Mouse (Mus musculus) midbrain, embryonic 15.5 days (tissue): ENCODE measurements around the gene Anapc13. TPM values are rescaled to one million over a fixed set of nuclear protein-coding genes. Genes with fewer than 3 reads are reported as not detected.

Experiments
- ATAC-seq: fragments of 200-750 bp; cut with Nextera tagmentation; replicated peaks from 2 replicates; pipeline ENCODE4 v1.8.0; 2017; ENCODE audit warnings: moderate TSS enrichment
- H3K27ac ChIP-seq: fragments of 300-500 bp; sonication (generic); 2 replicates; pipeline ENCODE4 v1.5.1; 2015; ENCODE audit warnings: mild to moderate bottlenecking, inconsistent platforms
- H3K27me3 ChIP-seq: fragments of 300-500 bp; sonication (generic); replicated peaks from 2 replicates; pipeline ENCODE4 v1.6.1; 2015; ENCODE audit warnings: inconsistent platforms
- H3K36me3 ChIP-seq: fragments of 300-500 bp; sonication (generic); replicated peaks from 2 replicates; pipeline ENCODE4 v1.6.1; 2015; ENCODE audit warnings: inconsistent platforms
- H3K4me1 ChIP-seq: fragments of 300-500 bp; sonication (generic); 2 replicates; pipeline ENCODE4 v1.6.1; 2015; ENCODE audit warnings: inconsistent platforms
- H3K4me2 ChIP-seq: fragments of 300-500 bp; sonication (generic); 2 replicates; pipeline ENCODE4 v1.6.1; 2015; ENCODE audit warnings: inconsistent platforms, mild to moderate bottlenecking, moderate library complexity
- H3K4me3 ChIP-seq: fragments of 300-500 bp; sonication (generic); 2 replicates; pipeline ENCODE4 v1.5.1; 2015; ENCODE audit warnings: mild to moderate bottlenecking, inconsistent platforms
- H3K9ac ChIP-seq: fragments of 300-500 bp; sonication (generic); 2 replicates; pipeline ENCODE4 v1.6.1; 2015; ENCODE audit warnings: mild to moderate bottlenecking, inconsistent platforms
- H3K9me3 ChIP-seq: fragments of 300-500 bp; sonication (generic); 2 replicates; pipeline ENCODE4 v1.6.1; 2016; ENCODE audit warnings: inconsistent platforms
- WGBS: fragments of 180-500 bp; shearing (Covaris S2); methylation state at CpG from one replicate; pipeline ENCODE4 v1.1.7; 2015; ENCODE audit warnings: mixed read lengths; 5-methylcytosine and 5-hydroxymethylcytosine counted together
- polyA plus RNA-seq: library from polyadenylated mRNA; unstranded; fragments of >200 nt; fragmentation: Nextera tagmentation; extraction: Ambion mirVana; gene quantifications from 2 replicates; pipeline ENCODE4 v1.2.1, GENCODE M21; 2015

Gene Anapc13
- polyA plus RNA-seq: 135 and 137 TPM in 2 replicates

- ATAC-seq: peak; percentile 96
- Histone ChIP-seq H3K9me3 (no peaks in the 10 kb centered on the region), H3K4me2 (peak within 1 kb of the TSS; percentile 78), H3K27ac (peak within 1 kb of the TSS; percentile 98), H3K9ac (peak within 1 kb of the TSS; percentile 99), H3K27me3 (no peaks in the 10 kb centered on the region), H3K4me1 (peaks cover 24% of the 10 kb centered on the region), H3K4me3 (peak within 1 kb of the TSS; percentile 97), H3K36me3 (no peaks in the 10 kb centered on the region)
- whole genome bisulfite sequencing: under 1% methylated on average over 83 of the region's 84 CpGs
Measured at GRCm38 (mm10) chr9:102625983-102626838, at the start of gene Anapc13, which contains the start of gene Cep63. Gene Anapc13, plus strand, starts transcription at chr9:102626296. Gene Cep63, minus strand, starts transcription at chr9:102626534.

- Histone ChIP-seq H3K4me3 (no peak overlapping the region), H3K9me3 (no peaks in the 10 kb centered on the region), H3K9ac (no peak overlapping the region), H3K4me1 (no peaks in the 10 kb centered on the region), H3K36me3 (no peaks in the 10 kb centered on the region), H3K27me3 (no peaks in the 10 kb centered on the region), H3K27ac (no peak overlapping the region), H3K4me2 (no peak overlapping the region)
- ATAC-seq: no peak
- WGBS: 84% methylated on average over 5 of the region's 5 CpGs
Measured at GRCm38 (mm10) chr9:102577480-102577879, 48.6 kb upstream of the Anapc13 start.

- no peak overlapping the region for H3K4me3 ChIP-seq
- no peak for ATAC-seq
- WGBS: 85% methylated on average over 12 of the region's 12 CpGs
- no peaks in the 10 kb centered on the region; the same call in 1 of the 2 replicates for H3K36me3 ChIP-seq
- H3K4me2 ChIP-seq: no peak overlapping the region
- no peaks in the 10 kb centered on the region for H3K9me3 ChIP-seq
- no peak overlapping the region for H3K27ac ChIP-seq
- H3K27me3 ChIP-seq: no peaks in the 10 kb centered on the region
- H3K9ac ChIP-seq: no peak overlapping the region
- no peaks in the 10 kb centered on the region for H3K4me1 ChIP-seq
Measured at GRCm38 (mm10) chr9:102581921-102582469, 44.1 kb upstream of the Anapc13 start.

GRCm38 (mm10) chr9:102587347-102587746, 38.7 kb upstream of the Anapc13 start:
- no peaks in the 10 kb centered on the region for H3K27me3 ChIP-seq
- no peak overlapping the region for H3K9ac ChIP-seq
- 80% methylated on average over 5 of the region's 5 CpGs for WGBS
- H3K36me3 ChIP-seq: no peaks in the 10 kb centered on the region; the same call in 1 of the 2 replicates
- no peaks in the 10 kb centered on the region for H3K4me1 ChIP-seq
- no peak overlapping the region for H3K4me3 ChIP-seq
- H3K4me2 ChIP-seq: no peak overlapping the region
- ATAC-seq: no peak
- H3K9me3 ChIP-seq: no peaks in the 10 kb centered on the region
- H3K27ac ChIP-seq: no peak overlapping the region

- Histone ChIP-seq H3K27ac (no peak overlapping the region), H3K9me3 (no peaks in the 10 kb centered on the region), H3K27me3 (no peaks in the 10 kb centered on the region), H3K4me1 (no peaks in the 10 kb centered on the region), H3K9ac (no peak overlapping the region), H3K36me3 (peaks cover 4% of the 10 kb centered on the region; the same call in 1 of the 2 replicates), H3K4me3 (no peak overlapping the region), H3K4me2 (no peak overlapping the region)
- 41% methylated on average over 6 of the region's 6 CpGs for WGBS
- ATAC-seq: no peak
Measured at GRCm38 (mm10) chr9:102594667-102595393, 31.3 kb upstream of the Anapc13 start.

- Histone ChIP-seq H3K4me2 (no peak overlapping the region), H3K9me3 (no peaks in the 10 kb centered on the region), H3K27me3 (no peaks in the 10 kb centered on the region), H3K36me3 (peaks cover 4% of the 10 kb centered on the region; the same call in 1 of the 2 replicates), H3K4me1 (no peaks in the 10 kb centered on the region), H3K4me3 (no peak overlapping the region), H3K27ac (no peak overlapping the region), H3K9ac (no peak overlapping the region)
- WGBS: 71% methylated on average over 8 of the region's 8 CpGs
- no peak for ATAC-seq
Measured at GRCm38 (mm10) chr9:102595662-102596436, 30.2 kb upstream of the Anapc13 start.

GRCm38 (mm10) chr9:102601187-102601586, 24.9 kb upstream of the Anapc13 start:
- no peak overlapping the region for H3K27ac ChIP-seq
- H3K9ac ChIP-seq: no peak overlapping the region
- 0 out of 2 replicates have a peak, but pooled peaks cover 15% of the 10 kb centered on the region for H3K36me3 ChIP-seq
- H3K4me2 ChIP-seq: no peak overlapping the region
- 90% methylated on average over 2 of the region's 2 CpGs for WGBS
- H3K9me3 ChIP-seq: no peaks in the 10 kb centered on the region
- ATAC-seq: no peak
- H3K27me3 ChIP-seq: no peaks in the 10 kb centered on the region
- no peak overlapping the region for H3K4me3 ChIP-seq
- H3K4me1 ChIP-seq: no peaks in the 10 kb centered on the region

- no peak overlapping the region for H3K4me2 ChIP-seq
- 83% methylated on average over 2 of the region's 2 CpGs for WGBS
Measured at GRCm38 (mm10) chr9:102601666-102602065, 24.4 kb upstream of the Anapc13 start.

GRCm38 (mm10) chr9:102605162-102605561, 20.9 kb upstream of the Anapc13 start:
- no peak overlapping the region for H3K9ac ChIP-seq

More at GRCm38 (mm10) chr9:102601666-102602065, 24.4 kb upstream of the Anapc13 start:
- H3K27ac ChIP-seq: no peak overlapping the region
- no peaks in the 10 kb centered on the region for H3K9me3 ChIP-seq
- H3K4me3 ChIP-seq: no peak overlapping the region
- H3K4me1 ChIP-seq: no peaks in the 10 kb centered on the region
- H3K27me3 ChIP-seq: no peaks in the 10 kb centered on the region
- no peak for ATAC-seq
- 0 out of 2 replicates have a peak, but pooled peaks cover 15% of the 10 kb centered on the region for H3K36me3 ChIP-seq
- H3K9ac ChIP-seq: no peak overlapping the region

GRCm38 (mm10) chr9:102607471-102607870, 18.6 kb upstream of the Anapc13 start:
- 62% methylated on average over 5 of the region's 5 CpGs for WGBS
- no peak for ATAC-seq
- no peaks in the 10 kb centered on the region for H3K27me3 ChIP-seq

More at GRCm38 (mm10) chr9:102605162-102605561, 20.9 kb upstream of the Anapc13 start:
- Histone ChIP-seq H3K27ac (0 out of 2 replicates have a peak overlapping the region, but pooled peaks have one; percentile 42), H3K27me3 (no peaks in the 10 kb centered on the region), H3K9me3 (no peaks in the 10 kb centered on the region), H3K36me3 (0 out of 2 replicates have a peak, but pooled peaks cover 19% of the 10 kb centered on the region), H3K4me3 (no peak overlapping the region), H3K4me1 (no peaks in the 10 kb centered on the region), H3K4me2 (no peak overlapping the region)
- 70% methylated on average over 6 of the region's 6 CpGs for WGBS
- no peak for ATAC-seq

GRCm38 (mm10) chr9:102609221-102609620, 16.9 kb upstream of the Anapc13 start:
- Histone ChIP-seq H3K9ac (no peak overlapping the region), H3K4me3 (no peak overlapping the region), H3K4me1 (no peaks in the 10 kb centered on the region), H3K4me2 (no peak overlapping the region), H3K36me3 (0 out of 2 replicates have a peak, but pooled peaks cover 4% of the 10 kb centered on the region), H3K27ac (no peak overlapping the region), H3K9me3 (no peaks in the 10 kb centered on the region), H3K27me3 (no peaks in the 10 kb centered on the region)
- no peak for ATAC-seq
- WGBS: 96% methylated on average over 3 of the region's 3 CpGs

More at GRCm38 (mm10) chr9:102607471-102607870, 18.6 kb upstream of the Anapc13 start:
- Histone ChIP-seq H3K27ac (no peak overlapping the region), H3K9ac (no peak overlapping the region), H3K4me2 (no peak overlapping the region), H3K36me3 (0 out of 2 replicates have a peak, but pooled peaks cover 10% of the 10 kb centered on the region), H3K4me1 (no peaks in the 10 kb centered on the region), H3K4me3 (no peak overlapping the region), H3K9me3 (no peaks in the 10 kb centered on the region)
